Mouse (Mus musculus) kidney, adult 11 months (tissue): ENCODE measurements at regions not wholly inside any gene's neighbourhood (a gene's known extent, or its start where the extent isn't known, plus 50 kb on each side); places are given as distances from the start of the nearest gene placed in this dataset.
A peak's percentile ranks its signal among the peaks of the same experiment; 100 is the strongest.

Experiments used
- DNase-seq: peaks from one replicate; pipeline ENCODE4 v3.0.0; 2022

DNA sequence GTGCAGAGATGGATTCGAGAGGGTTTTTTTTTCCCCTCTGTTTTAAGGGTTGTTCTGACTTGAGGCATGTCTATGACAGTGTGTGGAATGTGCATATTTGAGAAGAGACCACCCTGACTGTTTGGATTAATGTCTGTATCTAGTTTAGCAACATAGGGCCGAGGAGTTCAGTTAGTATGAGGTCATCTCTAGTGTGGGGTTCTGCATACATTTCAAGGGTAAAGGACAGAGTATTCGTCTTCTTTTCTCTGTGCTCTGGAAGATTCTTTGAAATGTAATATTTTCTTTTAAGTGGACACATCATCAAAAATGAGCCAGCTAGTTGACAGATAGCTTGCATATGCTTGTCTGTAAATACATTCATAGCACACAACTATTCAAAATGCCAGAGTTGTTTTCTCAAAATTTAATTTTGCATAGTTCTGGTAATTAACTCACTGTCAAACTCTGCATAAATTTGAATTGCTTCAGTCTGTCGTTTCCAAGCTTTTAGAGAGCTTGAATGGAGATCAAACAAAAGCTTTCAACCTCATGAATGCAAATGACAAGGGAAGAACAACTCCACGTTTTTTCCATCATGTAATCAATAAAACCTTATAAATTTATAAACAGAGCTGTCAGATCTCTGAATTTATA, 415.5 kb downstream of the Adamts20 start:
- DNase-seq, result no peak

DNA sequence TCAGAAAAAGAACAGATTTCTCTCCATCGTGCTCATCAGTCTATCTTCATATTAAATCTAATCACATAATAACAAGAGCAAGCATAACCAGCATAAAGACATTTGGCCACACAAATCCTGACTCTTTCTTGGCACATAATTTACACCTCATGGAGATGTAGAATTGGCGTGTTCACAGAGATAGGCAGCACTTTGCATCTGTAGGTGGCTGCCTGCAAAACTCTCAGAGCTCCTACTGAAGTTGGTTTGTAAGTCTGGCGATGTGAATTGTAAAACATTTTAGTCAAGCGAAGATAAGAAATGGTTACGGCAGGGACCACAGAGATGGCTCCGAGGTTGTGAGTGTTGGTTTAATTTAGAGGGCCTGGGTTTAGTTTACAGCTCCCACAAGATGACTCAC, 419.0 kb downstream of the Adamts20 start:
- no peak for DNase-seq

DNA sequence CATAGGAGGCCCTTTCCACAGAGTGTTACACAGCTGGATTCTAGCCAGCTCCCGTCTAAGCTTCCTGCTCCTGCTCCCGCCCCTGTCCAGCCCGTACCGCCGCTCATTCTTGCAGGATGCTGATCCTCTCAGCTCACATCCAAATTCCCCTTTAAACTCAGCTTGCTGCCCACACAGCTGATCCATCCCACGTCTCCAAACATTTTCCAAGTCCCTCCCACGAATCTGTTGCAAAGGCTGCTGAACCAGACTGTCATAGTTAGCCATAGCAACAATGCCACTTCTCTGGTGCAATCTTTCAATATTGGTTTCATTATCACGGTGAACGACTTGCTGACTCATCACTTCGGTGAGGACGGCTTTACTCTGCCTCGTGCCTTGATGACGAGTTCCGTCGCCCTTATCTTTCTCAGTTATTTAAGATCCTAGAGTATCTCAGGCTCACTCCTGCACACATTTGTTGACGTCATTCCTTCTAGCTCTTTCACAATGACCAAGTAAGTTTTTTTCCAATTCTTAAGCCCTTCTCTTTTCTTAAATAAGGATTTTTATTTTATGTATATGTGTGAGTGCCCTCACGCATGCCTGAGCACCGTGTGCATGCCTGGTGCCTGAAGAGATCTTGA, 420.0 kb downstream of the Adamts20 start:
- no peak for DNase-seq

DNA sequence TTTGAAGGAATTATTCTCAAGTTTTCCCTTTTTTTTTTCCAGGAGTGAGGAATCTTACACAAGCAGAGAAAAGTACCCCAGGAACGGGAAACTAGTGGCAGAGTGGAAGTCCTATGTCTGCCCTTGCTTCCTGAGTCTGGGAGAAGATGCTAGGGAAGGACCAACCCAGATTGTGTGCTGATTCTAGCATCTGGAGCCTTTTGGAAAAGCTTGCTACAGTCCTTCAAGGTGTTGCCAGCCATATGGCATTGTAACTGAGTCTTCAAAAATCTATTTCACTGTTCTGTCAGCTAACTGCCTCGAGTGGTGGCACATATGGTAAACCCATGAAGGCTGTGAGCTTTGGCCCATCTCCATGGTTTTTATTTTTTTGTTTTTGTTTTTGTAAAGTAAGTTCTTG, 432.3 kb downstream of the Adamts20 start:
- no peak for DNase-seq

DNA sequence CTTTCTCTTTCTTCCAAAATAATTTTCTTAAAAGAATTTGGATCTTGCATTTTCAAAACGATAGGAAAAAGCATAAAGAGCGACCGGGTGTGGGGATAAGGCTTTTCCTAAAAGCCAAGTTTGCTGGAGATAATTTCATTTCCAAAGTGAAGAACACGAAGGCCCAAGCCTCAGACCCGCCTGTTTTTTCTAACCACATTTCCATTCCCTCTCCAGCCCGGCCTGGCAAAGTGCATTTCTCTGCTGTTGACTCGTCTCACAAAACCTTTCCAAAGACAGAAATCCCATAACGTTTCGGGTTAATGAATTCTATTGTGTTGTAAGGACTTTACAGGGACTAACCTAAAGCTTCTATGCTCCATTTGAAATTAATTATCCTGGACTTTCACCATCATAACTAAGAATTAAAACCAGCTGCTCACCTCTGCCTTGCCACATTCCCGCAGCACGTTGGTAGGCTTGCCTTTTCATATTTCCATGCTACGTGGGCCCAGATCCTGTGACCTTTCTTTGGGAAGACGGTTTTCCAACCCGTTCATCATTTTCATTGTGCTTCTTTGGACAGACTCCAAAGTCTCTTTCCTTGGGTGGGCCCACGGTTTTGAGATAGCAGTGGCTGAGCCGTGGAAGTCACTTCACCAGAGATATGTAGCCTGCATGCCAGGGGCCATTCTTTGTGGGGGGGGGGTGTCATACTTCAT, 430.5 kb upstream of the Prickle1 start:
- DNase-seq, result no peak

DNA sequence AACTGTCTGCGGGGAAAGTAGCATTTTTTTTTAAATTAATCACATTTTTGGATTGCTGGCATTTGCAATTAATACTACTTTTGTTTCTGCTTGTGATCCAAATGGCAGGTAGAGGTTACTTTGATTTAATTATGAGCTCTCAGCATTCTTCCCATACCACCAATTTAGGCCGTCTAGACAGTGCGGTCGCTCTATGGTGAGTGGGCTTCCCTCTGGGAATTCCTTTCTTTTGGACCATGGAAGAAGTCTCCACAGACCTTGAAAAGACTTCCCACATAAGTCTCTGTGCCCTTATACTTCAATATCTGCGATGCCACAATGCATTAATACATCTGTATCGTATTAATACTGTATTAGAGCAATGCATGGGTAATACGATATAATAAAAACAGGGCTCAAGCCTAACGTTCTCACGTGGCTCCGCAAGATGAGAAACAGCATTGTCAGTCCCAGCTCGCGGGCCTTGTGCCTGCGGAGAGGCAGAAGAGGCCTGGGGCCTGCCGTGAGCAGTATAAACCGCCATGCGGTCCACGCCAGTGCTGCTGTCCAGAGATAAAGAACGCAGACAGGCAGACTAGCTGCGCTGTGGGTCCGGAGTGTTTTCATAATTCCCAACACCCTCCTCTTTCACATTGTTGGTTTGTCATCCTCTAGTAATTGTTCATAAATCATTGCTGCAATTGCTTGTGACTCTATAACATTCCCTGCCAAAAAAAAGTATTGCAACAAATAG, 429.7 kb upstream of the Prickle1 start:
- no peak for DNase-seq

DNA sequence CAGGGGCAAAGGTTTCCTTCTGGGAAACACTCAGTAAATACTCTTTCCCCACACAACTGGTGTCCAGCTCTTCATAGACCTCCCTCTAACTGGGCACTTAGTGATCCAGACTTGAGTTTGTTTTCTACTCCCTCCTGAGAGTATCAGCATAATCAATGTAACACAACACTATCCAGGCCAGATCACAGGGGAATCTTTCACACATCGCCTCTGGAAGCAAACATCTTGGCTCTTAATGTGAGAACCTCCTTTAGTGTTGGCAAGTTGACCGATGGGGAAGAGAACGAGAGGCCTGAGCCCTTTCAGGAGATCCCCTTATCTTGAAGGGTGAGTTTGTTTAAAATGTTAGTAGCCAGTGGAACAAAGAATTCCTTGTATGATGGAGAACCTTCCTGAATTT, 429.1 kb upstream of the Prickle1 start:
- no peak for DNase-seq

DNA sequence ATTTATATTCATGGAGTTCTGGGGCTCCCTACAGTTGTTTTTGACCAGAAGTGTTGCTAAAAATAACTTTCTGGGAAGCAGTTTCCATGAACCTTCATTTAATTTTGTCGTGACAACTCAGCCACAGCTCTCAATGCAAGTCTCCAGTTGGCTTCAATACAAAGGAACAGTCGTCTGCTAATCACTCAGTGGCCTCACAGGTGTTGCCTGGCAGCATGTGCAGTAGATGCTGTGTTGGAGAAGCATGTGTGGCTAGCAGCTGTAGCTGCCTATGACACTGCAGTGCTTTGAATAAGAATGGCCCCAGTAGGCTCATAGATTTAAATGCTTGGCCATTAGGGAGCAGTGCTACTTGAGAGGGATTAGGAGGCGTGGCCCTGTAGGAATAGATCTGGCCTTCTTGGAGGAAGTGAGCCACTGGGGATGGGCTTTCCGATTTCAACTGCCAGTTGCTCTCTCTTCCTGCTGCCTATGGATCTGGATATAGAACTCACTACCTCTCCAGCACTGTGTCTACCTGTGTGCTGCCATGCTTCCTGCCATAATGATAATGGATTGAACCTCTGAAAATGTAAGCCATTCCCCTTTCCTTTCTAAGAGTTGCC, 428.5 kb upstream of the Prickle1 start:
- no peak for DNase-seq

DNA sequence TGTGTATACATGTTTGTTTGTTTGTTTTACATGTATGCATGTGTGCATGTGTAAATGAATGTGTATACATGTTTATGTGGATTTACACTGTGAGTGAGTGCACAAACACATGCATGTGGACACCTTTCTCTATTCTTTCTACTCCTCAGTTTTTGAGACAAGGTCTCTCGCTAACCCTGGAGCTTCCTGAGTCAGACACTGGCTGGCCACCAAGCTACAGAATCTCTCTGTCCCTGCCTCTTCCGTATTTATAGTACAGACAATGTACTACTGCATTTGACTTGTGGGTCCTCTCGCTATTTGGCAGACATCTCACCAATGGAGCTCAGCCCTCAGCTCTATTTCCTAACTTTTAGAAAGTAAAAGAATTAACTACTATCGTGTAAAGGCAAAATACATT, 427.8 kb upstream of the Prickle1 start:
- no peak for DNase-seq

DNA sequence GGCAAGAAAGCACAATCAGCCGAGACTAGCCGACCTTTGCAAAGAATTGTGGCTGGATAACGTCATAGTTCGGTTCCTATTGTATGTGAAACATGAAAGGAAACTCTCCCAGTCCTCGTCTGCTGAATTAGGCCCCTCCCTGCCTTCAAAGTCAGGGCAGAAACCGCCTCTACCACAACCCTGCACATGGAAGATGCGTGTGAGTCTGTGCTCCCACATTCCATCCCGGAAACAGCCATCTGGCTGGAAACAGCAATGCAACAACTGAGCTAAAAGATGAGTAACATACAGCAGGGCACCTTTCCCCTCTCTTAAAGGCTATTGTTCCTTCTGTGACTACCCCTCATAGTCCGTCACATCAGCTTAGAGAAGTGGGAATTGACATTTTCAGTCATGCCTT, 422.1 kb upstream of the Prickle1 start:
- DNase-seq, result no peak

DNA sequence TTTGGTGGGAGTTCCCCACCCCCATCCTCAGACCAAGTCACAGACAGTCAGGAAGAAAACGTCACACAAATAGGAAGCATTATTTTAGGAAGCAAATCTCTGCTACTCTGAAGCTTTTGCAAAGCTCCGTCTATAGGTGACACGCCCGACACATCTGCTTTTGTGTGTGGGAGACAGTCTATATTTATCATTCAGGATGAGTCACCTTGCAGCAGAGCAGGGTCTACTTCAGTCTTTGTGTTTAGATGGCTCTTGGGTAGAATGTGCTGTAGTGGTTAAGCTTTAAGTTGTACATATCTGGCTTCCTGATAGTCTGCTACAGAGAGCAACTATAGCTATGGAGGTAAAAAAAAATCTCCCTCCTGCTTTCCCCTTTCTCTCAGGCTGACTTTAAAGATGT, 415.8 kb upstream of the Prickle1 start:
- no peak for DNase-seq

DNA sequence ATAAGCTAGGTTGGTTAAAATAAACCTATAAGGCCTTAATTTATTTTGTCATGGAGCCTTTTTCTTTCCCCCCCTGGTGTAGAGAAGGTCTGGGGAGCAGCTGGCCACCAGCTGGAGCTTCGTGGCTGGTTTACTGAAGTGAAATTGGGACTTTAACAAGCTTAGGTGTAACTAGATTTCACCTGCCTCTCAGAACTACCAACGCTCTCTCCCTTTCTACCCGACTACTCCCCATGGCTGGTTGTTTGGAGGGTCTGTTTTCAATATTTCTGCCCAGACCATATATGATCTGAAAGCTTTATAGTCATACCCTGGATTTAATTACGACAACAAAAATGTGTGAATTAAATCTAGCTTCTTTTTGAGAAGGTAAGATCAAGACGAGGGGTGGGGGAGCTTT, 410.4 kb upstream of the Prickle1 start:
- no peak for DNase-seq

DNA sequence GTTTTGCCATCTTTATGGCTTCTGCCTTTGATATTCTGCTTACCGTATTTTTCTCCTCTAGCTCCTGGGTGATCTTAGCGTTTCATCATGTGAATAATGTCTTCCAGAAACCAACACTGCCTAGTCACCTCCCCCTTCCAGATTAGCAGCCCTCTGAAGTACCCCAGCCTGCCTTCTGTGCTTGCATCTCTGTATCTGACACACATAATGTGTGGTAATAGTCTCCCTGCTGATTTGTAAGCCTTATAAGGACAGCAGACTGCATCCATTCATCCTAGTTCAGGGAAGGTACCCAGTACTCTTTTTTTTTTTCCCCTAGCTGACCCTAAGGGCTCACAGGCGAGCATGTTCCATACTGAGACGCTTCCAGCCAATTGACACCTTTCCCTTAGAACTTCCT, 409.2 kb upstream of the Prickle1 start:
- DNase-seq, result no peak

DNA sequence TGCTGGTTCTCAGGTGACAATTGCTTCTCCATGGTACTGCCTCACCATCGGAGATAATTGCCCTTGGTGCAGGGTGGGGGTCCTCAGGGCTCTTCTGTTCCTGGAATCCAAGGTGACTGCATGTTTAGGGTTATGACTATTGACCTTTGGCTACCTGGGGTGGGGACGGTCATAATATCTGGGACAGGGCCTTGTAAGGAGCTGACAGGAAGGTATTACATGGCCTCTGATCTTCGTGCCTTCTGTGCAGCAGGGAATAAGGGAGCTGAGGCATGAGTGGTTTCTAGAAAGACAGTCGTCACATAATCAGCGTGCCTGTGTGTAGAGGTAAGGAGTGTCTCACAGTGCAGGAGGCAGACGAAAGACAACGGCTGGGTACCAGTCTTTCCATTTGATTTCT, 407.5 kb upstream of the Prickle1 start:
- no peak for DNase-seq

DNA sequence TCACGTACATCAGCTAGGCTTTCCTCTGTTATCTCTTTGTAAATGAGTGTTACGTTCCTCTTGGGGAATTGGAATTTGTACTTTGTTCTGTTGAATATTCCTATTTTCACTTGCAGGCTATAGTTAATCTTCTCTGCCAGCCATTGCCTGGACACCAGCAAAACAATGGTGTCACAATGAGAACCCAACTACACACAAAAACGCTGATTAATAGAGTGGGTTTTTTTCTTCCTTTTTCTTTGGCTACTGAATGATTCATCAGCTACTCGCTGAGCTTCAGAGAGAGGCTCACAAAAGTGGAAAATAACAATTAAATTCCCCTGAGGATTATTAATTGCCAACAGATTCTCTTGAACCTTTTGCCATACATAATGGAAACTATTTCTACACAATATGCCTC, 398.9 kb upstream of the Prickle1 start:
- no peak for DNase-seq

DNA sequence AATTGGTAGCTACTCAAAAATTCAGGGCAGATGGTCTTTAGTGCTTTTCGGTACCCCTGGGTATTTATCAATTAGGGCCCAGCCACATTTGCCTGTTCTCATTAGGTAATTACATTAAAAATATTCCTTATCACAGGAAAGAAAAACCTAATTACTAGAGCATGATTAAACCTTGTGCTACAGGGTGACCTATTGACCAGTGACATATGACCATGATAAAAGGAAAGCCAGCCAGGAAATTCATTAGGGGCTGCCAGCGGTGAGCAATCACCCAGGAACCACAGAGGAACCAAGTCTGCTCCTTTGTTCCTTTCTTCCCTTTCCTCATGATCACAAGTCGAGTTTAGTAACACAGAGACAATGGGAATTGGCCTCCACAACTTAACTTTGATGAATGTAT, 394.4 kb upstream of the Prickle1 start:
- DNase-seq, result no peak

DNA sequence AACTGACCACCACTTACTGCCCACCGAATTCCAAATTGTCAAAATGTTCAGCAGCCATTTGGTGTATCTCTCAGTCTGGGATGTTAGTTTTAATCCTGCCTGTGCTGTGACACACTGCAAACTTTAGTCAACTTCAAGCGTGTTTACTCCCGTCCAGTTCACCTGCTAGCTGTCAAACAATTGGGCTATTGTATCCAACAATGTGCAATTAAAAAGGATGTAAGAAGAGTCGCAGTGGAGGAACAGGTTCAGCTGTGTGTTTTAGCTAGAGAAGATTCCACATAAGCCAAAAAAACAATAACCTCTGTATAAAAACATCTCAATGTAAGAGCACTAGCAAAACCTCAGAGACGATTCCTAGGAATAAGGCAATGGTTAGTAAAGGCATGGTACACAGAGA, 392.7 kb upstream of the Prickle1 start:
- no peak for DNase-seq

DNA sequence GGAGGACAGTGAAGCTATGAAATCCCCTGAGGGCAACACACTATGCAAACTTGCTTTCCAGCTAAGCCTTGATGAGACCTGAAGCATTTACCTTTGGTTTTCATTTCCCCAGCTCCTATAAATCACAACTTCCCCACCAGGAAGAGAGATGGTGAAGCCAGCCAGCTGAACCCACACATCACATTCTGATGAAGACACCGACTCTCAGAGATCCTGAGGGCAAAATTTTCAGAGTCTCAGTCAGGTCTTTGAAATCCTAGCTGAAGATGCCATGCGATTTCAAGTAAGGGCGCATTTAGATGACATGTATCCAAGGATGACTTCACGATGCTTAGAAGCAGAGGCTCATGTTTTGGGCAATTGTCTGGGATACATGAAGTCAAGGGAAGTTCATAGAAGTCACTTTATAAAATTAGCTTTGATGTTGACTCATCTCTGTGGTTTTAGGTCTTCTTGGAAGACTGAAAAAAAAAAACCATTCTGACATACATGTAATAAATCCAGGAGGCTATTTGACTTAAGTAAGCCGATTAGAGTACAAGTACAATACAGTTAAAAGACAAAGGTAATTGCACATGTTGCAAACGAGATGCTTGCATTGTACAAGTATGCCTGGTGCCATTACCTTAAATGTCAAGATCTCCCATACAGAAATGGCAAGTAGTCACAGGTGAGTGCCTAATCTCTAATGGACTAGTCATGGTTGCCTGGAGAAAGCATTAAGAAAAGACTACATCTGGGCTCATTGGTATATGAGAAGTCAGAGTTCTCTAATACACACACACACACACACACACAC, 391.1 kb upstream of the Prickle1 start:
- no peak for DNase-seq

DNA sequence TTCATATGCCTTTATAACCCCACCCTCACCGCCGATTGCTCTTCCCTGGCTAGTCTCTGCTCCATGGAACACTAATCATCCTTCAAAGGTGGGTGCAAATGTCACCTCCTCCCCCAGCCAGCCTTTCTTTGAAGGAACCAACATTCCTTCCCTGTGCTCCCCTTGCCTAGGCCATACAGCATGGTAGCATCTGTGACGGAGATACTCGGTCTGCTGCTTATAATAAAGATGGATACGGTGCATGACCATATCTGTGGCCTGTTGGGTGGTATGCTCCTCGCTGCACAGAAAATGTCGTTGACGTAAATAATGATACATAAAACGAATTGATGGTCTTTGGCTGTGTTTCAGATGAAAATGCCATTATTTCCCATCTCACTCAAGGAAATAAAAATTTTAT, 386.4 kb upstream of the Prickle1 start:
- no peak for DNase-seq

DNA sequence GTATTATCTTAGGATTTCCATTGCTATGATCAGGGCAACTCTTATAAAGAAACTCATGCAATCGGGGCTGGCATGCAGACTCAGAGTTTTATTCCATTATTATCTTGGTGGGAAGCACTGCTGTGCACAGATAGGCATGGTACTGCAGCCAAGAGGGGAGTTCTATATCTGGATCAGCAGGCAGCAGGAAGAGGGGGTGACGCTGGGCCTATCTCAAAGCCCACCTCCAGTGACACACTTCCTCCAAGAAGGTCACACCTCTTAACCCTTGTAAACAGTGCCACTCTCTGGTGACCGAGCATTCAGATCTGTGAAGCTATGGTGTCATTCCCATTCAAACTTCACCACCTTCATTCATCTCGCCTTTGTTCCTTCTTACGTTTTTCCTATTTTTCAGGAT, 381.8 kb upstream of the Prickle1 start:
- no peak for DNase-seq

DNA sequence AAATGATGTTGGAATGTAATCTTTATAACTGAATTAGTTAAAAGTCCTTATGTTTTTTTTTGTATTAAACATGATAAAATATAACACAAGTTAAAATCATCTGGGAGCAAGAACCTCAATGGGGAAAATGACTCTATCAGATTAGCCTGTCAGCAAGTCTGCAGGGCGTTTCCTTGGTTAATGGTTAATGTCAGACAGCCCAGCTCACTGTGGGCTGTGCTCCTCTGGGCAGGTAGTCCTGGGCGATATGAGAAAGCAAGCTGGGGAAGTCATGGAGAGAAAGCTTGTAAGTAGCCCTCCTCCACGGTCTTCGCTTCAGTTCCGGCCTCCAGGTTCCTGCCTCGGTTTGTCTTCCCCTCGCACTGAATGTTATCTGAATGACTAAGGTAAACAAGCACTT, 379.0 kb upstream of the Prickle1 start:
- peak; percentile 15 for DNase-seq

DNA sequence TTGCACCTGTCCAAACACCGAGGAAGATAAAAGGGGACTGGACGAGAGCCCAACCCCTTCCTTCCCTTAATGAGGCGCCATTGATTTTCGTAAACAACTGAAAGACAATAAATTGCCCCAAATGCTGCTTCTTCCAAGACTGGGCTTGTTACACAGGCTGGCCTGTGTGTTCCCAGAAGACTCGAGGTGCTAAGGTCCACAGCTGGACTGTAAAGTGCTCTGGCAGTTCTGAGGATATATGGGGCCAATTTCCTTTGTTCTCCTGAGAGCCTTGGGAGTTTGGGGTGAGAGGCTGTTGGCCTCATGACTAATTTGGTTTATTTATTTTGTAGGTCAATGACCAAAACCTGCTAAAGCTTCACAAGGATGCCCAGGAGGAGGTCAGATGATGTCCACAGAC, 377.3 kb upstream of the Prickle1 start:
- DNase-seq, result no peak

DNA sequence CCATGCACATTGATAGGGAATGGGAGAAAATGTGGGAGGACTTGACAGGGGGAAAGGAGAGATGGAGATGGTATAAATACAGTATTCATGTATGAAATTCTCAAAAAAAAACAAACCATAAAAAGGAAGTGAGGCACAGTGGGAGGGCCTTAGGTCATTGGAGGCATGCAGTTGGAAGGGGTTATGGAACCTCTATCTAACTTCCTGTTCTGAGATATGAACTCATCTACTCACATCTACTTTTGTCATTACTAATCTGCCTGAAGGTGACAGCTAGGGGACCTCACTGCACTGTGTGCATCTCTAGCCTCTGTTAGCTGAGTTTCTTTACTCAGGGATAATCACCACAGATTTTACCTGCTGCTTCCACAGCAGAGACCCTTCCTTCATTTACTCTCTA, 366.3 kb upstream of the Prickle1 start:
- no peak for DNase-seq
